Mouse (Mus musculus) myocyte (in vitro differentiated cells): ENCODE results near the gene Mcu.

ENCODE experiments used
- MAX ChIP-seq: IDR thresholded peaks from one replicate; pipeline ENCODE4 v1.6.1; 2011; ENCODE audit warnings: low read depth, mild to moderate bottlenecking, control low read depth
- MYOD1 ChIP-seq, 3 experiments: IDR thresholded peaks; one replicate each; pipeline ENCODE4 v1.6.1; 2011; ENCODE audit warnings: control low read depth in 2 of 3, low read depth in 2 of 3, mild to moderate bottlenecking in 2 of 3, moderate library complexity in 1 of 3; ENCODE audit not compliant: insufficient read length in 2 of 3, control insufficient read depth in 1 of 3
- MYOG ChIP-seq, 3 experiments: IDR thresholded peaks; one replicate each; pipeline ENCODE4 v1.6.1; 2011; ENCODE audit warnings: control low read depth in 2 of 3, low read depth in 2 of 3, mild to moderate bottlenecking in 2 of 3; ENCODE audit not compliant: insufficient read length in 2 of 3, control insufficient read depth in 1 of 3, insufficient read depth in 1 of 3
- POLR2A ChIP-seq: IDR thresholded peaks from one replicate; pipeline ENCODE4 v1.6.1; 2011; ENCODE audit warnings: low read depth, mild to moderate bottlenecking, control low read depth, moderate library complexity; ENCODE audit not compliant: insufficient read length
- TCF12 ChIP-seq: IDR thresholded peaks from one replicate; pipeline ENCODE4 v1.6.1; 2011; ENCODE audit warnings: mild to moderate bottlenecking, control low read depth; ENCODE audit not compliant: poor library complexity, insufficient read depth, severe bottlenecking
- USF1 ChIP-seq: IDR thresholded peaks from one replicate; pipeline ENCODE4 v1.6.1; 2011; ENCODE audit warnings: low read depth, mild to moderate bottlenecking, control low read depth, moderate library complexity

DNA sequence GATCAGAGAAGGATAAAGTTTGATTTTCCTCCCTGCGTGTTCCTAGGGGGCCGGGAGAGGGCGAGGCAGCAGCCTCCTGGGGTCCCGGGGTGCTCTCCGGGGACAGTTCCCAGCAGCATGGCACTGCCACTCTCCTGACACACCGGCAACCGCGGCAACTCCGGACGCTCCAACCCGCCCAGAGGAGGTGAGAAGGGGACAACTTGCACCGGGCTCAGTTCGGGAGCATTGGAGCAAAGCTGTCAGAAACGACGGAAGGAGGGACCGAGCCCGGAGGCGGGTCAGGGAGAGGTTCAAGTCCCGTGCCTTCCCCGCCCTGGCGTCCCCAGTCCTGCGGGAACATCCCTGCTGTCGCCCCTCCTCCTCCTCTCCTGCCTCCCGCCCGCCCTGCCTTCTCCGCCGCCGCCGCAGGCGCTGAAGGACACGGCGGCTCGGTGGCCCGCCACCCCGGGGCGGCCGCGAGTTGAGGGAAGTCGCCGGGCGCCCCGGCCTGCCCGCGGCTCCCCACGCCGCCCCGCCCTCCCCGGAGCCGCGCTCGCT is 441 bp downstream of the Mcu start, which contains the start of gene Gm10322:
- no peak for TF ChIP-seq POLR2A
- no peak for TF ChIP-seq USF1
- TF ChIP-seq MYOD1 (IDR thresholded peaks at IDR 0.05; ENCODE audit: control insufficient read depth in 1 of 3, insufficient read length in 2 of 3, low read depth in 2 of 3) = no peak
- no peak for TF ChIP-seq MYOG (IDR thresholded peaks at IDR 0.05; ENCODE audit: control insufficient read depth in 1 of 3, insufficient read depth in 1 of 3, insufficient read length in 2 of 3, low read depth in 2 of 3)
- no peak for TF ChIP-seq TCF12
- TF ChIP-seq MAX = no peak
